Comparison of ENCODE assay signal across 8 mouse cellular contexts in genomic region chr15:27785280-27786001, GRCm38 (mm10).
DNase-seq lines count a peak whose midpoint lies in the region; ATAC-seq lines count a peak whose summit lies in the region.

No protein-coding gene starts in this region.

- H3K4me1 ChIP-seq in megakaryocyte, embryonic 14.5 days: peaks cover 41% of the 10 kb centered on the region

- intact Hi-C loops in heart, postnatal 14 days (cut with DNase I): loop anchor here (10.0 kb wide), 1 partner anchor 239 kb away; the partner anchor contains the start of gene Trio

- H3K9me3 ChIP-seq in megakaryocyte, embryonic 14.5 days: no peaks in the 10 kb centered on the region

- DNase-seq in heart, postnatal 14 days: peak; percentile 68 to 69
- DNase-seq in kidney, postnatal 25 days: peak; percentile 66 to 73
- no peak for DNase-seq in frontal cortex, postnatal 14 days (ENCODE audit: low spot score in 2 of 2)
- no peak for DNase-seq in frontal cortex, postnatal 25 days (ENCODE audit: low spot score in 2 of 2)

- peaks cover 55% of the 10 kb centered on the region for H3K27me3 ChIP-seq in megakaryocyte, embryonic 14.5 days (replicated peaks)

- no peak for ATAC-seq in megakaryocyte, adult 5-6 weeks (ENCODE audit: poor library complexity, severe bottlenecking)
- ATAC-seq in common myeloid progenitor, adult 5-6 weeks (replicated peaks; ENCODE audit: low read depth, poor library complexity, severe bottlenecking): peak; percentile 27
- peak; percentile 60 for ATAC-seq in megakaryocyte-erythroid progenitor cell, adult 5-6 weeks (replicated peaks; ENCODE audit: low FRiP score, low TSS enrichment, poor library complexity, severe bottlenecking)

- H3K36me3 ChIP-seq in megakaryocyte, embryonic 14.5 days (replicated peaks; ENCODE audit: low read length): peaks cover 17% of the 10 kb centered on the region

- peak overlapping the region; percentile 48 for H3K4me3 ChIP-seq in megakaryocyte, embryonic 14.5 days (replicated peaks)

Comparison
In these comparisons a context has a peak if more than half of its experiments do, and no peak if none do; other contexts are left out.
1. DNase-seq: peak in heart, postnatal 14 days (2 of 2) and kidney, postnatal 25 days (2 of 2); none in frontal cortex, postnatal 14 days (0 of 2) and frontal cortex, postnatal 25 days (0 of 2).